Mouse (Mus musculus) limb, embryonic 15.5 days (tissue): ENCODE results near the gene Ldha. TPM values are rescaled to one million over a fixed set of nuclear protein-coding genes. Genes with fewer than 3 reads are reported as not detected.
A peak's percentile ranks its signal among the peaks of the same experiment; 100 is the strongest.

Source experiments
- ATAC-seq: fragments of 200-750 bp; cut with Nextera tagmentation; 2 replicates; pipeline ENCODE4 v1.8.0; 2017; ENCODE audit warnings: low read depth, moderate TSS enrichment; ENCODE audit not compliant: insufficient number of reproducible peaks, low FRiP score, low TSS enrichment
- H3K27ac ChIP-seq: fragments of 300-500 bp; sonication (generic); 2 replicates; pipeline ENCODE4 v1.5.1; 2015; ENCODE audit warnings: moderate library complexity, mild to moderate bottlenecking, inconsistent platforms
- H3K27me3 ChIP-seq: fragments of 300-500 bp; sonication (generic); 2 replicates; pipeline ENCODE4 v1.6.1; 2015; ENCODE audit warnings: inconsistent platforms
- H3K36me3 ChIP-seq: fragments of 300-500 bp; sonication (generic); 2 replicates; pipeline ENCODE4 v1.6.1; 2015; ENCODE audit warnings: inconsistent platforms
- H3K4me1 ChIP-seq: fragments of 300-500 bp; sonication (generic); 2 replicates; pipeline ENCODE4 v1.6.1; 2015; ENCODE audit warnings: inconsistent platforms
- H3K4me2 ChIP-seq: fragments of 300-500 bp; sonication (generic); 2 replicates; pipeline ENCODE4 v1.6.1; 2015; ENCODE audit warnings: mild to moderate bottlenecking, inconsistent platforms
- H3K4me3 ChIP-seq: fragments of 300-500 bp; sonication (generic); 2 replicates; pipeline ENCODE4 v1.5.1; 2015; ENCODE audit warnings: mild to moderate bottlenecking, inconsistent platforms
- H3K9ac ChIP-seq: fragments of 300-500 bp; sonication (generic); 2 replicates; pipeline ENCODE4 v1.6.1; 2015; ENCODE audit warnings: inconsistent platforms
- H3K9me3 ChIP-seq: fragments of 300-500 bp; sonication (generic); 2 replicates; pipeline ENCODE4 v1.6.1; 2016; ENCODE audit warnings: inconsistent platforms
- WGBS: fragments of 180-500 bp; shearing (Covaris S2); methylation state at CpG from one replicate; pipeline ENCODE4 v1.1.7; 2015; 5-methylcytosine and 5-hydroxymethylcytosine counted together
- polyA plus RNA-seq: library from polyadenylated mRNA; unstranded; fragments of >200 nt; fragmentation: Nextera tagmentation; extraction: Ambion mirVana; gene quantifications from 2 replicates; pipeline ENCODE4 v1.2.1, GENCODE M21; 2015

Gene Ldha
- polyA plus RNA-seq, 1 experiment from 2014 or later, result 1,928 TPM

DNA sequence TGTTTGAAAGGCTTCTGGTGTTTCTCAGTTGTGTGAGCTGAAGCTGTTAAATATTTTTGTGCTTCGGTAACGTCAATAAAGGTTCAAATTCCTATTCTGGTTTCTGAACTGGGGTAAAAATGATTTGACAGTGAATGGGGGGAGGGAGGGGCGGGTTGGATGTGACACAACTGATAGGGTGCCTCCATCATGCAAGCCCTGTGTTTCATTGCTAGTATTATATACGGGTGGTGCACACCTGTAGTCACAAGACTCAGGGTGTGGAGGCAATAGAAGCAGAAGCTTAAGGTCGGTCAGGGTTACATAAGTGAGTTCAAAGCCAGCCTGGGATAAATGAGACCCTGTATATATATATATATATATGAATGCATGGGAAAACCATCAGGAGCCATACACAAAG lies 1.4 kb upstream of the Ldha start:
- H3K36me3 ChIP-seq, result no peaks in the 10 kb centered on the region
- no peak overlapping the region for H3K4me3 ChIP-seq
- H3K27me3 ChIP-seq, result 0 out of 2 replicates have a peak, but pooled peaks cover 4% of the 10 kb centered on the region
- H3K27ac ChIP-seq, result peak overlapping the region; percentile 87; the same call in 1 of the 2 replicates
- peaks cover 31% of the 10 kb centered on the region for H3K4me1 ChIP-seq
- 61% methylated on average over 5 of the region's 5 CpGs for WGBS
- H3K9ac ChIP-seq, result no peak overlapping the region
- H3K4me2 ChIP-seq, result no peak overlapping the region
- ATAC-seq, result no peak
- no peaks in the 10 kb centered on the region for H3K9me3 ChIP-seq

DNA sequence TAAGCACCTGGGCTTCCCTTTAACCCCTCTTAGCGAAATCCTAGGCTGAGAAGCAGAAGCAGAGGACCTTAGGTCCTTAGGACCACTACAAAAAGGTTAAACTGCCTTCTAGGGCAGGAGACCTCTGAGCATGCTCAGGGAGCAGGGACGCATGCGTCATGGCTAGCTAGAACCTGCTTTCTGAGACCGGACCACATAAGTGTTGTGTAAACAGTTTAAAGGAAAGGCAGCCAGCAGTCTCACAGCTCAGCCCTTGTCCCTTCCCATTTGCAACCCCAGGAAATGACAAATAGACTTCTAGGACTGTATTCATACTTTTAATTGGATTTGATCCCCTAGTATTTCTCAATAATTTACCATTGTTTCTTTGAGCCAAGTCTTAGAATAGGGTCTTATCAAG lies 949 bp upstream of the Ldha start:
- no peak for ATAC-seq
- H3K9ac ChIP-seq, result no peak overlapping the region
- no peak overlapping the region for H3K4me2 ChIP-seq
- H3K4me1 ChIP-seq, result peaks cover 36% of the 10 kb centered on the region
- H3K4me3 ChIP-seq, result no peak overlapping the region
- 0 out of 2 replicates have a peak, but pooled peaks cover 4% of the 10 kb centered on the region for H3K27me3 ChIP-seq
- H3K9me3 ChIP-seq, result no peaks in the 10 kb centered on the region
- H3K36me3 ChIP-seq, result no peaks in the 10 kb centered on the region
- no peak overlapping the region for H3K27ac ChIP-seq
- WGBS, result 55% methylated on average over 4 of the region's 4 CpGs

GRCm38 (mm10) chr7:46842278-46842677 lies 1.0 kb downstream of the Ldha start:
- Histone ChIP-seq H3K9me3 (no peaks in the 10 kb centered on the region), H3K9ac (no peak overlapping the region), H3K27ac (no peak overlapping the region), H3K36me3 (no peaks in the 10 kb centered on the region), H3K27me3 (0 out of 2 replicates have a peak, but pooled peaks cover 4% of the 10 kb centered on the region), H3K4me1 (peaks cover 43% of the 10 kb centered on the region), H3K4me2 (no peak overlapping the region), H3K4me3 (no peak overlapping the region)
- ATAC-seq, result no peak
- 26% methylated on average over 5 of the region's 5 CpGs for WGBS

GRCm38 (mm10) chr7:46843576-46843975 lies 2.3 kb downstream of the Ldha start:
- no peak overlapping the region for H3K4me3 ChIP-seq
- 0 out of 2 replicates have a peak, but pooled peaks cover 4% of the 10 kb centered on the region for H3K27me3 ChIP-seq
- no peak overlapping the region for H3K27ac ChIP-seq
- H3K4me2 ChIP-seq, result no peak overlapping the region
- peaks cover 10% of the 10 kb centered on the region for H3K36me3 ChIP-seq
- ATAC-seq, result no peak
- WGBS, result 80% methylated on average over 4 of the region's 4 CpGs
- no peak overlapping the region for H3K9ac ChIP-seq
- no peaks in the 10 kb centered on the region for H3K9me3 ChIP-seq
- peaks cover 39% of the 10 kb centered on the region for H3K4me1 ChIP-seq

DNA sequence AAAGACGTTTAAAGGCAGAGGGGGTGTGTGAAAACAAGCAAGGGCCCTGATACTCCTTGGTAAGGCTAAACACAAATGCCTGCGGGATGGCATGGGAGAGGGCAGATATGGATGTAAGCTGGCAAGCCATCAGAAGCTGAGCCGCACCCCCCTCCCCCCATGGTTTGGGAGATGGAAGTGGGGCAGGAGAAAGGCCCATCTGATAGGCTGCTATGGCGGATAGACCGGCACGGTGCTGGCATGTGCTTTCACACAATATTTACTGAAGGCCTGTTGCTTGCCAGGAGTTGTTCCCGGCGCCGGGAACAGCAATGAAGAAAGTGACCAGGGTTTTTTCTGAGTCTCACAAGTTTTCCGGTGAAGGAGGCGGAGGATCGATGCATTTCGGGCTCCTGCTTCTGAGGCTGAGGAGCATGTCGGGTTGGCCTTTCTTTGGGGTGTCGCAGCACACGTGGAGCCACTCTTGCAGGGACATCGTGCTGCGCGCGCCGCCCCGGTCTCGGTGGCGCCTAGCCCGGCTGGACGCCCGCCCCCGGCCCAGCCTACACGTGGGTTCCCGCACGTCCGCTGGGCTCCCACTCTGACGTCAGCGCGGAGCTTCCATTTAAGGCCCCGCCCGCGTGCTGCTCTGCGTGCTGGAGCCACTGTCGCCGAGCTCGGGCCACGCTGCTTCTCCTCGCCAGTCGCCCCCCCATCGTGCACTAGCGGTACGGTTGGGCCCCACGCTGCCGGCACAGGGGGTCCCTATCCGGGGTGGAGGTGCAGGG lies 4.1 kb downstream of the Ldha start:
- Histone ChIP-seq H3K9me3 (no peaks in the 10 kb centered on the region), H3K4me1 (peaks cover 28% of the 10 kb centered on the region), H3K27me3 (0 out of 2 replicates have a peak, but pooled peaks cover 4% of the 10 kb centered on the region), H3K4me2 (peak overlapping the region; percentile 82), H3K4me3 (peak overlapping the region; percentile 87), H3K27ac (peak overlapping the region; percentile 98), H3K9ac (peak overlapping the region; percentile 94), H3K36me3 (peaks cover 27% of the 10 kb centered on the region)
- ATAC-seq, result peak; percentile 88
- WGBS, result under 1% methylated on average over 50 of the region's 51 CpGs

- Histone ChIP-seq H3K4me2 (peak overlapping the region; percentile 82), H3K27ac (peak overlapping the region; percentile 98), H3K4me3 (peak overlapping the region; percentile 87), H3K9me3 (no peaks in the 10 kb centered on the region), H3K27me3 (0 out of 2 replicates have a peak, but pooled peaks cover 4% of the 10 kb centered on the region), H3K4me1 (peaks cover 28% of the 10 kb centered on the region), H3K36me3 (peaks cover 32% of the 10 kb centered on the region), H3K9ac (peak overlapping the region; percentile 94)
- ATAC-seq, result peak; percentile 3; the same call in 1 of the 2 replicates
- under 1% methylated on average over 36 of the region's 36 CpGs for WGBS
These were observed 4.8 kb downstream of the Ldha start for GRCm38 (mm10) chr7:46845978-46846485.

- 1% methylated on average over 28 of the region's 28 CpGs for WGBS
- H3K9me3 ChIP-seq, result no peaks in the 10 kb centered on the region
- no peaks in the 10 kb centered on the region for H3K27me3 ChIP-seq
- H3K36me3 ChIP-seq, result peaks cover 38% of the 10 kb centered on the region
- peaks cover 25% of the 10 kb centered on the region for H3K4me1 ChIP-seq
- ATAC-seq, result peak; percentile 21; the same call in 1 of the 2 replicates
- peak overlapping the region; percentile 94 for H3K9ac ChIP-seq
- H3K27ac ChIP-seq, result peak overlapping the region; percentile 98
- H3K4me2 ChIP-seq, result peak overlapping the region; percentile 82
- H3K4me3 ChIP-seq, result peak overlapping the region; percentile 87
These were observed 5.4 kb downstream of the Ldha start for GRCm38 (mm10) chr7:46846486-46847244.

DNA sequence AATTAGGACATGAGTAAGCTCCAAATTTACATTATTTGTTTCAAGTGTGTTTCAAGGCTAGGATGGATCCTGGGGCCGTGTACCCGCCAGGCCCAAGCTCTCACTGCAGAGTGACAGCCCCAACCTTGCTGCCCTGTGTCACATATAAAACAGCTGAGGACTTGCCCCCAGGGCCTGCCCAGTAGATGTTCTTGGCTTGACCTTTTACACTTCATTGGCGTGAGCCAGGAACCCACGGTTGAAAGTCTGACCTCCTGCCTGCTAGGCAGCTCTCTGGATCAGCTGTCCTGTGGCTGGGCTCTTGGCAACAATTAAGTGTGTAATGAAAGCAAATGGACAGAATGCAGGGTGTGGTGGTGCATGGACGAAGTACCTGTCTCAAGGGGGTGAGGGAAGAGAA lies 8.0 kb downstream of the Ldha start:
- no peak overlapping the region for H3K4me3 ChIP-seq
- no peak overlapping the region for H3K4me2 ChIP-seq
- no peak overlapping the region for H3K9ac ChIP-seq
- no peaks in the 10 kb centered on the region for H3K27me3 ChIP-seq
- peaks cover 25% of the 10 kb centered on the region for H3K4me1 ChIP-seq
- no peak for ATAC-seq
- H3K36me3 ChIP-seq, result peaks cover 64% of the 10 kb centered on the region
- 80% methylated on average over 5 of the region's 5 CpGs for WGBS
- no peak overlapping the region for H3K27ac ChIP-seq
- H3K9me3 ChIP-seq, result no peaks in the 10 kb centered on the region

DNA sequence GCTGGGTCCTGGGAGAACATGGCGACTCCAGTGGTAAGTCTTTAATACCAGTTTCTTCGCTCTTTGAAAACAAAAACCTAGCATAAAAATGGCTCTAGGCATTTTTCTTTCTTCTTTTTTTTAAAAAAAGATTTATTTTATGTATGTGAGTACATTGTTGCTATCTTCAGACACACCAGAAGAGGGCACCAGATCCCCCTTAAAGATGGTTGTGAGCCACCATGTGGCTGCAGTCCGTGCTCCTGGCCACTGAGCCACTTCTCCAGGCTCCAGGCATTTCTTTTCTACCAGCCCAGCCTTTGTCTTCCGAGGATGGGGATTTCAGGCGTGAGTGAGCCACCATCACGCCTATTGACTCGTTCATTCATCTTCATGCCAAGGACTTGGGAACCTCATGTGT lies 9.8 kb downstream of the Ldha start:
- Histone ChIP-seq H3K4me2 (no peak overlapping the region), H3K9me3 (no peaks in the 10 kb centered on the region), H3K4me1 (peaks cover 15% of the 10 kb centered on the region), H3K27me3 (no peaks in the 10 kb centered on the region), H3K9ac (no peak overlapping the region), H3K4me3 (no peak overlapping the region), H3K36me3 (peaks cover 82% of the 10 kb centered on the region), H3K27ac (no peak overlapping the region)
- no peak for ATAC-seq
- WGBS, result 81% methylated on average over 7 of the region's 7 CpGs

- no peak overlapping the region for H3K9ac ChIP-seq
- ATAC-seq, result no peak
- no peak overlapping the region for H3K4me3 ChIP-seq
- H3K4me1 ChIP-seq, result peaks cover 5% of the 10 kb centered on the region; the same call in 1 of the 2 replicates
- H3K9me3 ChIP-seq, result no peaks in the 10 kb centered on the region
- peaks cover 83% of the 10 kb centered on the region for H3K36me3 ChIP-seq
- WGBS, result 76% methylated on average over 1 of the region's 1 CpGs
- no peak overlapping the region for H3K27ac ChIP-seq
- H3K4me2 ChIP-seq, result no peak overlapping the region
- no peaks in the 10 kb centered on the region for H3K27me3 ChIP-seq
These were observed 11.4 kb downstream of the Ldha start for GRCm38 (mm10) chr7:46852666-46853065.

DNA sequence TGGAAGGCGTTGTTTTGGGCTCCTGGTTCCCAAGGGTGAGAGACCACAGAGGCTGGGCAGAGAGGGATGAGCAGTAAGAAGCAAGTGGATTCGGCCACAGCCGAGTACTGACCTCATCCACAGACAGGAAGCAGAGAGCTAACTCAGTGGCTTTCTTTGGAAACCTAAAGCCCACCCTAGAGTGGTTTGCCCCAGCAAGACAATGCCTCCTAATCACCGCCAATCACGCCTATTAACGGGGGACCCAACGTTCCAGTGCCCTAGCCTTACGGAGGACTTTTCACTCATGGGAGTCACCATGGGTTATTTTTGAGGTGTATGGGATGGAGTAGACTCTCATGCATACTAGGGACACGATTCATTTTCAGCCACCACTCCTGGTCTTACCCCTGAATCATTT lies 12.1 kb downstream of the Ldha start:
- Histone ChIP-seq H3K27me3 (no peaks in the 10 kb centered on the region), H3K4me3 (no peak overlapping the region), H3K9ac (no peak overlapping the region), H3K36me3 (peaks cover 77% of the 10 kb centered on the region), H3K4me2 (no peak overlapping the region), H3K9me3 (no peaks in the 10 kb centered on the region), H3K27ac (no peak overlapping the region), H3K4me1 (0 out of 2 replicates have a peak, but pooled peaks cover 4% of the 10 kb centered on the region)
- 88% methylated on average over 9 of the region's 9 CpGs for WGBS
- no peak for ATAC-seq
